Mouse (Mus musculus): Measurements from ENCODE around the gene Oas2. TPM values are rescaled to one million over a fixed set of nuclear protein-coding genes. Genes with fewer than 3 reads are reported as not detected.

The Oas2 gene
- polyA plus RNA-seq, 2 experiments, result 0.23 to 1.1 TPM

GRCm38 (mm10) chr5:120693931-120694694, 55.5 kb downstream of the Oas2 start:
- Histone ChIP-seq H3K4me2 (replicated peaks; ENCODE audit: low read depth, low read length, severe bottlenecking) (peak overlapping the region; percentile 33), H3K9me3 (ENCODE audit: control insufficient read depth, low read length) (no peaks in the 10 kb centered on the region), H3K27me3 (ENCODE audit: control insufficient read depth, insufficient read depth, low read length) (peaks cover 49% of the 10 kb centered on the region), H3K27ac (replicated peaks; ENCODE audit: low read depth, low read length) (no peak overlapping the region), H3K4me1 (ENCODE audit: control insufficient read depth, insufficient read depth, low read length) (peaks cover 7% of the 10 kb centered on the region; the same call in 1 of the 2 replicates), H3K36me3 (ENCODE audit: control insufficient read depth, insufficient read depth, low read length) (peaks cover 7% of the 10 kb centered on the region; the same call in 1 of the 2 replicates), H3K9ac (ENCODE audit: low read depth, low read length, severe bottlenecking) (no peak overlapping the region), H3K4me3 (replicated peaks; ENCODE audit: low read length) (peak overlapping the region; percentile 21)
- ATAC-seq (ENCODE audit: low FRiP score, low read depth) (no peak), DNase-seq (ENCODE audit: low spot score) (no peak)
- WGBS, result 18% methylated on average over 28 of the region's 38 CpGs
- no peak for TF ChIP-seq POLR2A (IDR thresholded peaks at IDR 0.05; ENCODE audit: borderline replicate concordance, extremely low read depth, insufficient read depth, insufficient read length)

DNA sequence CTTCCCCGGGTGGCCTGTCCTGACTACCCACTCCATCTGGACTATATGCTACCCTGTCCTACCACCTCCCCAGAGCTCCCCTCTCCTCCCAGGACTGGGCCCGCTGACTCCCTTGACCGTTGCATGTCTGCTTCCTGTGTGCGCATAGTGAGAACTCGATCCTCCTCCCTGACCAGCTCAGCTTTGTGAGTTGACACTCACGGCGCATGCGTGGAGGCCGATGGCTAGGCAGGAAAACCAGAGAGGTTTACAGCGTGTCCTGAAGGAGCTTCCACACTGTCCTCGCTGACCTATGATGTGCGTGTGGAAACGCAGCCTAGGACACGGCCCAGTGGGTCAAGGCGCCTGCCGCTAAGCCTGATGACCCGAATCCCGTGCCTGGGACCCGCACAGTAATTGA, 57.6 kb downstream of the Oas2 start:
- WGBS, result 71% methylated on average over 19 of the region's 19 CpGs
- H3K4me2 ChIP-seq (replicated peaks; ENCODE audit: low read depth, low read length, severe bottlenecking), result no peak overlapping the region
- H3K36me3 ChIP-seq (ENCODE audit: control insufficient read depth, insufficient read depth, low read length), result peaks cover 7% of the 10 kb centered on the region; the same call in 1 of the 2 replicates
- ATAC-seq (ENCODE audit: low FRiP score, low read depth), result no peak
- H3K4me3 ChIP-seq (replicated peaks; ENCODE audit: low read length), result no peak overlapping the region
- peaks cover 42% of the 10 kb centered on the region for H3K27me3 ChIP-seq (ENCODE audit: control insufficient read depth, insufficient read depth, low read length)
- no peak for DNase-seq (ENCODE audit: low spot score)
- no peaks in the 10 kb centered on the region for H3K9me3 ChIP-seq (ENCODE audit: control insufficient read depth, low read length)
- no peak overlapping the region for H3K27ac ChIP-seq (replicated peaks; ENCODE audit: low read depth, low read length)
- TF ChIP-seq POLR2A (IDR thresholded peaks at IDR 0.05; ENCODE audit: borderline replicate concordance, extremely low read depth, insufficient read depth, insufficient read length), result no peak
- no peak overlapping the region for H3K9ac ChIP-seq (ENCODE audit: low read depth, low read length, severe bottlenecking)
- peaks cover 3% of the 10 kb centered on the region; the same call in 1 of the 2 replicates for H3K4me1 ChIP-seq (ENCODE audit: control insufficient read depth, insufficient read depth, low read length)

GRCm38 (mm10) chr5:120690417-120690816, 59.2 kb downstream of the Oas2 start:
- Histone ChIP-seq H3K27ac (replicated peaks; ENCODE audit: low read depth, low read length) (no peak overlapping the region), H3K4me1 (ENCODE audit: control insufficient read depth, insufficient read depth, low read length) (peaks cover 3% of the 10 kb centered on the region; the same call in 1 of the 2 replicates), H3K4me2 (replicated peaks; ENCODE audit: low read depth, low read length, severe bottlenecking) (no peak overlapping the region), H3K9ac (ENCODE audit: low read depth, low read length, severe bottlenecking) (no peak overlapping the region), H3K27me3 (ENCODE audit: control insufficient read depth, insufficient read depth, low read length) (peaks cover 28% of the 10 kb centered on the region), H3K36me3 (ENCODE audit: control insufficient read depth, insufficient read depth, low read length) (peaks cover 7% of the 10 kb centered on the region; the same call in 1 of the 2 replicates), H3K9me3 (ENCODE audit: control insufficient read depth, low read length) (no peaks in the 10 kb centered on the region), H3K4me3 (replicated peaks; ENCODE audit: low read length) (no peak overlapping the region)
- TF ChIP-seq POLR2A (IDR thresholded peaks at IDR 0.05; ENCODE audit: borderline replicate concordance, extremely low read depth, insufficient read depth, insufficient read length), result no peak
- 48% methylated on average over 4 of the region's 4 CpGs for WGBS
- DNase-seq (ENCODE audit: low spot score) (no peak), ATAC-seq (ENCODE audit: low FRiP score, low read depth) (no peak)

DNA sequence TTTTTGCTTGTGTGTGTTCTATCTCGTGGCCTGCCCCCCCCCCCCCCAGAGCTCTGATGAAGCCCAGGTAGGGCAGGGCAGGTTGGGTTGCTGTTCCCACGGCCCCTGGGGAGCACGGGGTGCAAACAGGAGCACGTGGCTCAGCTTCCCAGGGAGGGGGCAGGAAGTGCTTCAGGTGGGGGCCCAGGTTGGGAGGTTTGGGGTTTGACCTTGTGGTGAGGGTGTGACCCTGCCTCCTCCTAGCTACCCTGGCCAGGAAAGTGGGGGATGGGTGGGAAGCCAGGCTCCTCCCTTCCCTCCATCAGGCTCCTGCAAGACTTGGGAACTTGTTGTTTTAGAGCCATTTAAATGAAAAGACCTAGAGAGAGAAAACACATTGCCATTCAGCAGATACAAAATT, 61.2 kb downstream of the Oas2 start:
- no peak for ATAC-seq (ENCODE audit: low FRiP score, low read depth)
- no peak for TF ChIP-seq POLR2A (IDR thresholded peaks at IDR 0.05; ENCODE audit: borderline replicate concordance, extremely low read depth, insufficient read depth, insufficient read length)
- Histone ChIP-seq H3K27ac (replicated peaks; ENCODE audit: low read depth, low read length) (no peak overlapping the region), H3K4me1 (ENCODE audit: control insufficient read depth, insufficient read depth, low read length) (no peaks in the 10 kb centered on the region), H3K9ac (ENCODE audit: low read depth, low read length, severe bottlenecking) (no peak overlapping the region), H3K27me3 (ENCODE audit: control insufficient read depth, insufficient read depth, low read length) (peaks cover 8% of the 10 kb centered on the region), H3K4me3 (replicated peaks; ENCODE audit: low read length) (no peak overlapping the region), H3K9me3 (ENCODE audit: control insufficient read depth, low read length) (0 out of 2 replicates have a peak, but pooled peaks cover 3% of the 10 kb centered on the region), H3K4me2 (replicated peaks; ENCODE audit: low read depth, low read length, severe bottlenecking) (no peak overlapping the region), H3K36me3 (ENCODE audit: control insufficient read depth, insufficient read depth, low read length) (no peaks in the 10 kb centered on the region)
- DNase-seq (ENCODE audit: low spot score), result no peak
- WGBS, result 18% methylated on average over 4 of the region's 4 CpGs

DNA sequence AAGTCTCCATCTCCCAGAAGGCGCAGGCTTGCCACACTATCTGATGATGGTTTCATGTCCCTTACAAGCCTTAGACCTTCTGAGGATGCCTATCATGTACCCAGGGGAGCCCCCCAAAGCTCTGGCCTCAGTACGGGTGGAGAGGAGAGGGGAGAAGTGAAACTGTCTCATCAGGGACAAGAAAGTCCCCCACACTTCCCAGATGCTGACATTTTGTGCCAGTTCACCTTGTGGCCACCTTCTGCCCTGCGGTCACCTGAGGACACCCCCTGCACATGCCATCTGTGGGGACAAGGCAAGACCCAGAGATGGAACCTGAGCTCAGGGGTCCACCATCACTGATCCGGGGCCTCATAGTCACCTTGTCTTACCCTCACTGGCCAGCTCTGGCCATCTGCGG, 61.8 kb downstream of the Oas2 start:
- ATAC-seq (ENCODE audit: low FRiP score, low read depth), result no peak
- no peaks in the 10 kb centered on the region for H3K4me1 ChIP-seq (ENCODE audit: control insufficient read depth, insufficient read depth, low read length)
- no peak overlapping the region for H3K9ac ChIP-seq (ENCODE audit: low read depth, low read length, severe bottlenecking)
- peaks cover 6% of the 10 kb centered on the region; the same call in 1 of the 2 replicates for H3K27me3 ChIP-seq (ENCODE audit: control insufficient read depth, insufficient read depth, low read length)
- H3K27ac ChIP-seq (replicated peaks; ENCODE audit: low read depth, low read length), result no peak overlapping the region
- no peak for TF ChIP-seq POLR2A (IDR thresholded peaks at IDR 0.05; ENCODE audit: borderline replicate concordance, extremely low read depth, insufficient read depth, insufficient read length)
- 75% methylated on average over 5 of the region's 5 CpGs for WGBS
- H3K9me3 ChIP-seq (ENCODE audit: control insufficient read depth, low read length), result 0 out of 2 replicates have a peak, but pooled peaks cover 3% of the 10 kb centered on the region
- H3K4me2 ChIP-seq (replicated peaks; ENCODE audit: low read depth, low read length, severe bottlenecking), result no peak overlapping the region
- H3K4me3 ChIP-seq (replicated peaks; ENCODE audit: low read length), result no peak overlapping the region
- no peak for DNase-seq (ENCODE audit: low spot score)
- H3K36me3 ChIP-seq (ENCODE audit: control insufficient read depth, insufficient read depth, low read length), result no peaks in the 10 kb centered on the region
